Mouse (Mus musculus) olfactory bulb, adult 2 months (tissue): ENCODE data around the gene Pabpn1l.

ENCODE experiments used
- CTCF ChIP-seq: fragments of 200-500 bp; IDR thresholded peaks from 2 replicates; pipeline ENCODE4 v1.5.1; 2012; ENCODE audit warnings: low read depth, mild to moderate bottlenecking, low read length, moderate library complexity; ENCODE audit not compliant: insufficient read depth
- POLR2A ChIP-seq: fragments of 200-500 bp; IDR thresholded peaks from 2 replicates; pipeline ENCODE4 v1.6.1; 2012; ENCODE audit warnings: mild to moderate bottlenecking, low read depth, low read length, moderate library complexity; ENCODE audit not compliant: insufficient read depth

- no peak for TF ChIP-seq CTCF
- TF ChIP-seq POLR2A: no peak; the same call in none of the 2 replicates
These were observed 45.9 kb downstream of the Pabpn1l start, which contains the start of gene Aprt for GRCm38 (mm10) chr8:122576648-122577022.
